Mouse (Mus musculus): Measurements from ENCODE around the gene Frrs1.

- TF ChIP-seq EP300 (IDR thresholded peaks at IDR 0.05; ENCODE audit: low read depth) = no peak
- TF ChIP-seq CTCF (IDR thresholded peaks at IDR 0.05; ENCODE audit: low read depth) = peak; percentile 51
These were observed 2.3 kb downstream of the Frrs1 start for GRCm38 (mm10) chr3:116861540-116862067.

Measured in liver, embryonic 14.5 days (tissue).